20 mouse cellular contexts compared by ENCODE assay signal in the genomic region with DNA sequence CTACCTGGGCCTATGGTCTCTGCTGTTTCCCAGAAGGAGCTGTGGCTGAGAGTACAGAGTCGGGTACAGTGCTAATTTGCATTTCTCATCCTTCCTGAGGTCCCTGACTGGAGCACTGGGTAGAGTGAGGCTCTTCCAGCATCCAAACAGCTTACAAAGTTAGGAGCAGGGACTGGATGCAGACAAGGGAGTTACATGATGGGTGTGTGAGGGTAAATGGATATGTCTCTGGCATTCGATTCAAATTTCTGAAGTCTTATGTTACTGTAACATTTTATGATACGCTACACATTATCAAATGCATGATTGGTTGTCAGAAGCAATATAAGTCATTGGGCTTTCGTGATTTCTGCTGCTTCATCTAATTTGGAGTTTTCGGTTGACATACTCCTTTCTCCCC.
"Had no signal": no experiment of that assay in that cellular context is flagged by ENCODE, and none has a peak within 500 bp of the region (broad histone marks: within the 10 kb centered on the region; RNA-seq: fewer than 3 reads in every experiment).

No protein-coding gene starts in this region.

- ATAC-seq: liver, embryonic 12.5 days; midbrain, embryonic 16.5 days had no signal

- H3K27me3 ChIP-seq: liver, embryonic 15.5 days; lung, embryonic 15.5 days; midbrain, embryonic 12.5 days; neural tube, embryonic 13.5 days; stomach, embryonic 15.5 days had no signal

- DNase-seq: kidney, adult 9 months; kidney, postnatal 14 days; kidney, postnatal 4 days; layer of hippocampus, adult 9-11 months; liver; lung, adult 18-20 months; lung, postnatal 10 days; lung, postnatal 4 days; retina, postnatal 1 day; right cerebral cortex, postnatal 25 days; spleen, adult 18-20 months; thymus, postnatal 25 days had no signal

- H3K27ac ChIP-seq: liver, embryonic 12.5 days; liver, embryonic 15.5 days; lung, embryonic 15.5 days; midbrain, embryonic 12.5 days; neural tube, embryonic 13.5 days; stomach, embryonic 15.5 days had no signal

- H3K9me3 ChIP-seq: liver, embryonic 12.5 days; liver, embryonic 15.5 days; lung, embryonic 15.5 days; midbrain, embryonic 12.5 days; stomach, embryonic 15.5 days had no signal

- H3K4me3 ChIP-seq: liver, embryonic 12.5 days; liver, embryonic 15.5 days; lung, embryonic 15.5 days; midbrain, embryonic 12.5 days; myocyte; neural tube, embryonic 13.5 days; stomach, embryonic 15.5 days had no signal

- H3K36me3 ChIP-seq: liver, embryonic 15.5 days; lung, embryonic 15.5 days; midbrain, embryonic 12.5 days; neural tube, embryonic 13.5 days; stomach, embryonic 15.5 days had no signal

- H3K4me2 ChIP-seq: liver, embryonic 12.5 days; liver, embryonic 15.5 days; lung, embryonic 15.5 days; midbrain, embryonic 12.5 days; neural tube, embryonic 13.5 days; stomach, embryonic 15.5 days had no signal

- H3K9ac ChIP-seq: liver, embryonic 12.5 days; liver, embryonic 15.5 days; lung, embryonic 15.5 days; midbrain, embryonic 12.5 days; neural tube, embryonic 13.5 days; stomach, embryonic 15.5 days had no signal

- H3K4me1 ChIP-seq: liver, embryonic 12.5 days; liver, embryonic 15.5 days; lung, embryonic 15.5 days; midbrain, embryonic 12.5 days; neural tube, embryonic 13.5 days had no signal
